Mouse (Mus musculus) cerebellum, adult 2 months (tissue): ENCODE measurements around the gene Gpatch2l. TPM values are rescaled to one million over a fixed set of nuclear protein-coding genes. Genes with fewer than 3 reads are reported as not detected.

Experiments
- DNase-seq, 2 experiments: peaks; one replicate each; pipeline ENCODE4 v3.0.0; 2021
- H3K27ac ChIP-seq: fragments of 200-500 bp; 2 replicates; pipeline ENCODE4 v1.5.1; 2012; ENCODE audit warnings: low read length, control low read depth, inconsistent platforms; ENCODE audit not compliant: insufficient read depth
- H3K27me3 ChIP-seq: fragments of 200-500 bp; 2 replicates; pipeline ENCODE4 v1.6.1; 2012; ENCODE audit warnings: inconsistent platforms, mild to moderate bottlenecking, low read length, moderate library complexity; ENCODE audit not compliant: control insufficient read depth, insufficient read depth
- H3K4me1 ChIP-seq: fragments of 200-500 bp; 2 replicates; pipeline ENCODE4 v1.6.1; 2011; ENCODE audit warnings: low read length; ENCODE audit not compliant: control insufficient read depth, insufficient read depth
- H3K4me3 ChIP-seq: fragments of 200-500 bp; replicated peaks from 2 replicates; pipeline ENCODE3; 2011; ENCODE audit warnings: mild to moderate bottlenecking, low read depth, low read length, control low read depth; ENCODE audit not compliant: insufficient read depth
- CTCF ChIP-seq: fragments of 200-500 bp; IDR thresholded peaks from 2 replicates; pipeline ENCODE4 v1.5.1; 2011; ENCODE audit warnings: low read depth, mild to moderate bottlenecking, control low read depth, low read length, moderate library complexity, borderline replicate concordance; ENCODE audit not compliant: insufficient read depth
- POLR2A ChIP-seq: fragments of 200-500 bp; IDR thresholded peaks from 2 replicates; pipeline ENCODE4 v1.6.1; 2011; ENCODE audit warnings: low read length, control low read depth, borderline replicate concordance; ENCODE audit not compliant: insufficient read depth
- WGBS: fragments of 180-500 bp; shearing (Covaris S2); methylation state at CpG from one replicate; pipeline ENCODE4 v1.1.7; 2018; 5-methylcytosine and 5-hydroxymethylcytosine counted together
- polyA plus RNA-seq: library from polyadenylated mRNA; depleted of rRNA; stranded (reverse); fragments of >200 nt; gene quantifications from 2 replicates; pipeline ENCODE4 v1.2.3, GENCODE M21; 2012

Gpatch2l gene
- polyA plus RNA-seq, 1 experiment: 26.1 TPM

GRCm38 (mm10) chr12:86216687-86217421, 24.8 kb upstream of the Gpatch2l start:
- DNase-seq: no peak
- Histone ChIP-seq H3K27me3 (peaks cover 7% of the 10 kb centered on the region; the same call in 1 of the 2 replicates), H3K27ac (no peak overlapping the region), H3K4me3 (peak overlapping the region; percentile 54), H3K4me1 (peaks cover 3% of the 10 kb centered on the region; the same call in 1 of the 2 replicates)
- 10% methylated on average over 22 of the region's 22 CpGs for WGBS
- TF ChIP-seq CTCF (no peak), POLR2A (no peak)

- Histone ChIP-seq H3K27ac (no peak overlapping the region), H3K27me3 (peaks cover 2% of the 10 kb centered on the region; the same call in 1 of the 2 replicates), H3K4me1 (no peaks in the 10 kb centered on the region), H3K4me3 (no peak overlapping the region)
- DNase-seq: no peak
- 12% methylated on average over 38 of the region's 38 CpGs for WGBS
- TF ChIP-seq POLR2A (no peak), CTCF (no peak)
Observed at GRCm38 (mm10) chr12:86220200-86221021, 21.2 kb upstream of the Gpatch2l start.

- WGBS: 67% methylated on average over 16 of the region's 16 CpGs
Observed at GRCm38 (mm10) chr12:86221074-86221703, 20.5 kb upstream of the Gpatch2l start.

GRCm38 (mm10) chr12:86234295-86234694, 7.4 kb upstream of the Gpatch2l start:
- whole genome bisulfite sequencing: 67% methylated on average over 4 of the region's 4 CpGs
- TF ChIP-seq POLR2A (no peak), CTCF (no peak)
- DNase-seq: no peak
- Histone ChIP-seq H3K27me3 (no peaks in the 10 kb centered on the region), H3K4me3 (no peak overlapping the region), H3K4me1 (no peaks in the 10 kb centered on the region), H3K27ac (no peak overlapping the region)

More at GRCm38 (mm10) chr12:86221074-86221703, 20.5 kb upstream of the Gpatch2l start:
- Histone ChIP-seq H3K4me1 (no peaks in the 10 kb centered on the region), H3K27ac (no peak overlapping the region), H3K4me3 (no peak overlapping the region), H3K27me3 (peaks cover 2% of the 10 kb centered on the region; the same call in 1 of the 2 replicates)
- DNase-seq: no peak
- TF ChIP-seq POLR2A (no peak), CTCF (no peak)

GRCm38 (mm10) chr12:86238736-86239135, 2.9 kb upstream of the Gpatch2l start:
- no peaks in the 10 kb centered on the region for H3K27me3 ChIP-seq
- no peak overlapping the region for H3K4me3 ChIP-seq
- DNase-seq: no peak
- H3K4me1 ChIP-seq: peaks cover 1% of the 10 kb centered on the region; the same call in 1 of the 2 replicates
- no peak overlapping the region for H3K27ac ChIP-seq
- no peak for TF ChIP-seq POLR2A
- WGBS: 83% methylated on average over 2 of the region's 2 CpGs

- TF ChIP-seq POLR2A: no peak
- no peak for TF ChIP-seq CTCF
- DNase-seq: no peak
- WGBS: 15% methylated on average over 7 of the region's 7 CpGs
- Histone ChIP-seq H3K27ac (no peak overlapping the region), H3K27me3 (no peaks in the 10 kb centered on the region), H3K4me3 (peak overlapping the region; percentile 84), H3K4me1 (peaks cover 17% of the 10 kb centered on the region)
Observed at GRCm38 (mm10) chr12:86242563-86242962, 905 bp downstream of the Gpatch2l start.

- H3K27me3 ChIP-seq: no peaks in the 10 kb centered on the region
- peaks cover 17% of the 10 kb centered on the region for H3K4me1 ChIP-seq
- TF ChIP-seq CTCF (no peak), POLR2A (no peak)
- no peak overlapping the region for H3K27ac ChIP-seq
- 90% methylated on average over 17 of the region's 17 CpGs for WGBS
- no peak for DNase-seq
- H3K4me3 ChIP-seq: no peak overlapping the region
Observed at GRCm38 (mm10) chr12:86243936-86244335, 2.3 kb downstream of the Gpatch2l start.
